Mouse (Mus musculus) bone marrow, adult 2 months (tissue): ENCODE data around the gene Nfia.

Source experiments
- CTCF ChIP-seq: fragments of 200-500 bp; IDR thresholded peaks from 2 replicates; pipeline ENCODE4 v1.5.1; 2011; ENCODE audit warnings: low read length, control low read depth; ENCODE audit not compliant: control insufficient read depth, insufficient read depth
- POLR2A ChIP-seq: fragments of 200-500 bp; IDR thresholded peaks from 2 replicates; pipeline ENCODE4 v1.6.1; 2011; ENCODE audit warnings: low read depth, mild to moderate bottlenecking, control low read depth, low read length, borderline replicate concordance; ENCODE audit not compliant: control insufficient read depth

GRCm38 (mm10) chr4:97974037-97974436 is 201.5 kb downstream of the Nfia start:
- TF ChIP-seq POLR2A, result no peak
- TF ChIP-seq CTCF, result no peak
